Mouse (Mus musculus) CD4-positive helper T cell, adult 2 months (primary cell): ENCODE results near the gene Dgkz.
A peak's percentile ranks its signal among the peaks of the same experiment; 100 is the strongest.

Source experiments
- DNase-seq: peaks from one replicate; pipeline ENCODE4 v3.0.0-alpha.2; 2012; ENCODE audit warnings: low read depth, missing footprints, low spot score

Gene Dgkz

DNA sequence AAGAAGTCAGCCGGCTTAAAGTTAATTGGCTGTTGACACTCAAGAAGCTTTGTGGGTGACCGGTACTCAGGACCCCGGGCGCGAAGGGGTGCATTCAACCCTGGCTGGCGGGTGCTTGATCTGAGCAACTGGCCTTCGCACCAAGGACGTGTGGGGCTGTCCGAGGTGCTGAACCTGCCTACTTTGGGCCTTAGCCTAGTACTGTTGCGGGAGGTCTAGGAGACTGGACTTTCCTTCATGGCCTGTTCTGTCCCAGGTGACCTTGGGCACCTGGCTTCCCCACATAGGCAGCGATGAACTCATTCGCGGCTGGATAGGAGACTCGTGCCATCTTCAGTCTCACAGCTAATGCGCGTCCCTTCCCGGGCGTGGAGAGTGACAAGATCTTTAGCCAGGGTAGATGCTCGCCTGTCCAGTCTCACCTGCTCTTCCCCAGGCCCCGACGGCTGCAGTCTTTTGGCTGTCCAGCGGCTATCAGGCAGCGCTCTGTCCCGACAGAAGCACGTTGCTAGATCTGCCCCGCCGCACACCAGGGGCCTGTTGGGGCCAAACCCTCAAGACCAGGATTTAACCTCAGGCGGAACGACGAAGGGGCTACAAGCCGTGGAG is 54.4 kb downstream of the Dgkz start:
- peak; percentile 55 for DNase-seq

DNA sequence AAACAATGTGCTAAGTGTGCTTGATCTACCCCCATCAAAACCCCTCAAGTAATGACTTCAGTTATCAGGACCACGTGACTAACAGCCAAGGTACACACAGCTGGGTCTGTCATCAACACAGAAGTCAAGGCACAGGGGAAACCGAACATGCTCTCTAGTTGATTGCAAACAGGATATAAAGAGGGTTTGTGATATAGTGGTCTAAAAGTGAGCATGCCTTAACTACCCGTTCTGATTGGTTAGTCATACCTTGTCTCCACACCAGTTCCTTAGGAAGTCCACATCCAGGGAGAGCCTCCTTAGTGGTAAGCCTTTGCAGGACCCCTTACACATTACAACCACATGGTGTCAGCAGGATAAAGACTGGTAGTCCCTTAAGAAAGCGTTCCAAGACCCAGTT is 55.5 kb downstream of the Dgkz start:
- no peak for DNase-seq

DNA sequence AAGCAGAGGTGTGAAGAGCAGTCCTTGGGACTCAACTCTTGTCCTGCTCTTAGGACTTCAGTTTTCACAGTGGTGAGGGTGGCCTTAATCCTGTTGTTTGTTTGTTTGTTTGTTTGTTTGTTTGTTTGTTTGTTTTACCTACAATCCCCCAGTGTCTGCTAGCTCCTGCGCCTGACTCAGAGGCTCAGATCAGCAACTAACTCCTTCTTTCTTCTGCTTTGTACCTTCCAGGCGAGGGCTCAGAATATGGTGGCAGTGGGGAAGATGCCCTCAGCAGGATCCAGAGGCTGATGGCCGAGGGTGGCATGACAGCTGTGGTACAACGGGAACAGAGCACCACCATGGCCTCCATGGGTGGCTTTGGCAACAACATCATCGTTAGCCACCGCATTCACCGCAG is 58.6 kb downstream of the Dgkz start:
- no peak for DNase-seq

DNA sequence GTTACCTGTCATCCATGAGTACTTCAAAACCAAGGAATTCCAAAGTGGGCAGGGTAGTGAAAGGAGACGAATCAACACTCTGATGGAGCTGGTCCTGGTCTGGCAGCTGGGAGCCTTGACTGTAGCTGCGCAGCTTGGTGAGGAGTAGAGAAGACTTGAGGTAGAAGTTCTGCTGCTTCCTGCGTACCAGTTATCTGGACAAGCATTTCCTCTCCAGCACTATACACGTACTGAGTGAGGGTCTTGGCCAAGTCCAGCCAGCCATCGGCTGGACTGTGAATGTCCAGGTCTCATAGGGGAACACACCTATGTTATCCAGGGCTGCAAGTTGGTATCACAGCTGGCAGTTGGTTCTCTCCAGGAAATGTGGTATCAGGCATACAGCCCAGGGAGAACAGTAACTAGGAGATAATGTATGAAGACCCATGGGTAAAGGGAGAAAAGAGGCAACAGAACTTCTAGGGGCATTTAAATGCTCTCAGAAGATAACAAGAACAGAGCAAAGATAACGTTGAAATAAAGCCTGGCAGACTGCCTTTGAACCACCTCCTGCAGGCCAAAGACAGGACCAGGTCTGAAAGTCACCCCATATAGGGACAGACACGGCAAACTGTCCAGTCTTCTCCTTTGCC is 59.2 kb downstream of the Dgkz start:
- DNase-seq: no peak

DNA sequence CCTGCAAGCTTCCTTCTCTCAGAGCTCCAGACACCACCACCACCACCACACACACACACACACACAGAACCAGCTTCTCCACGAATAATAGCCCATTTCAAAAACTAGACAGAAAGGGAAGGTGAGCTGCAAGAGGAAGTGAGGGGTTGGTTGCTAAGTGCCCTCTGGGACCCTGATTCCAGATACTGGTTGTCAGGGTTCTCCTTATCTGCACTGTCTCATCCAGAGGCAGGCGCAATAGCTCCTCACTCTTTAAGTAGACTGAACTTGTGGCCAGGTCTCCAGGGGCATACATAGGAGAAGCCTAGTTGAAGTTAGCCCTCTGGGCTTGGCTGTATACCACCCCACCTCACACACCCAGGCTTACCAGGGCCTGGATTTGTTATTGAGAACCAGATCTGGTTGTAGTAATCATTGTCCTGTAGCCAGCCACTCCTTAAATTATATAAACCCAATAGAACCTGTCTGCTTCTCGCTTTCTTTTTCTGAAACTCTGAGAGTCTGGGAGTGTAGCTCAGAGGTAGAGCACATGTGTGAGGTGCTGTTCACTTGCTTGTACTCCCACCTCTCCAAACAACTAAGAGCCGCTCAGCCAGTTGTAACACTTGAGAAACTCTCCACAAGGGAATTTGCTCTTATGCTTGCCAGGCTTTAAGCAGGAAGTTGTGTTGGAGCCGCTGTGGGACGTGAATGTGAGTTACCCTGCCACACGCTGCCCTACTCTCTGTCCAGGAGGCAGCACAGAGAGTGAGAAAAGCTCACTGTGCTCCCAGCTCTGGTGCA is 62.1 kb downstream of the Dgkz start:
- no peak for DNase-seq

DNA sequence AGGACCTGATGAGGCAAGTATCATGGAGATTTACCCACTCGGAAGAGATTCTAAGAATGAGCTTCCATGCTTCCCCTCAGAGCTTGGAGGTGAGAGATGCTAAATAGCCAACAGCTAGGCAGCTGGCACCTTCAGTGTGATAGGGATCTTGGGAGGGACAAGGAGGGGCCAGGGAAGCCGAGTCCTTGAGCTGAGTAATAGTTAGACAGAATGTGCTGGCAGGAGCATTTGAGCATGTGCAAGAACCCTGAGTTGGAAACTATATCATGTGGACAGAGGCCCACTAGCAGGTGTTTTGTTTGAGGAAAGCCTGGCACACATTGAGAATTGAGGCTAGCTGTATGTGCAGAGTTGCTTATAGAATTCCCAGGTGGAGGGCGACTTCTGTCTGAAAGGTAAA is 63.0 kb downstream of the Dgkz start:
- DNase-seq: no peak

DNA sequence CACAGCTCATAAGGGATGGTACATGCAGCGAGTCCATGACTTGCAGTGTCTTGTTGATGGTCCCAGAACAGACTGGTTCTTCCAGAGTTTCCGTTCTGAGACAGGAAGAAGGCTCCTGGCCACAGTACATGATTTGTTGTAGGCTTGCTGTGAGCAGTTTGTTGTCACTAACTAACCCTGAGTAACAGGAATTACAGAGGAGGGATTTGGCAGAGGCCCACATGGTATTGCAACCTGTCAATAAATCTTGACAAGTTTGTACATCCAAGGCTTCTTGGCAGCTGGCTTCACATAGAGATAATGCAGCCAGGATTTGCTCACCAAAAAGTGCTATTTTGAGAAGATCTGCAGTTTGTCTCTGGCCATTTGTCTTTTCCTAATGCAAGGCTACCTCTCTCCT is 69.5 kb downstream of the Dgkz start:
- no peak for DNase-seq

DNA sequence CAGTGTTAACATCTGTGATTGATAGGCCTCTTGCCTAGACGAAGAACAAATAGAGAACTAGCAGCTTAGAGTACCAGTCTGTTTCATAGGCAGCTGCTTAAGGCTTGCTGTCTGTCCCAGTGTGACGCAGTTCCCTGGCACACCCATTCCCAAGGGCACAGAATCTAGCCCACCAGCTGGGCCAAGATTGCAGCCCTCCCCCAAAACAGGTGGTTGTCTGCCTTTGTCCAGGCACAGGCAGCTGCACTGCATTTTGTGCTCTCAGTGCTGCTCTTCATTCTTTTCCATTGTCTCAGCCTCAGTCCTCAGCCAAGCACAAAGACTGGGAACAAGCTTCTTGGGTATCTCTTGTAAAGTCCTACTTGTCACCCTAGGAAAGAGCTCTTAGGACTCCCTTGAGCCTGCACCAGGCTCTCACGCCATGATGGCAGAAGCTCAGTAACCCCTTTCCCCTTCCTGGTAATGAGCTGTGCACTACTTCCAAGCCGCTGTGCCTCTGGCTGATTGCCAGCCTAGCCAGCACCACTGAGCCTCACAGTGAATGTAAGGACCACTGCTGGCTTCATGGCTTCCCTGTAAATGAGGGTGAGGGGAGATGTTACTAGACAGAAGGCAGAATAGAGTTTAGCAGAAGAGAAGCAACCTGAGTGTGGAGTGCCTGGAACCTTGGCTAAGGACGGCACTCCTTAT is 70.9 kb downstream of the Dgkz start:
- DNase-seq: no peak

DNA sequence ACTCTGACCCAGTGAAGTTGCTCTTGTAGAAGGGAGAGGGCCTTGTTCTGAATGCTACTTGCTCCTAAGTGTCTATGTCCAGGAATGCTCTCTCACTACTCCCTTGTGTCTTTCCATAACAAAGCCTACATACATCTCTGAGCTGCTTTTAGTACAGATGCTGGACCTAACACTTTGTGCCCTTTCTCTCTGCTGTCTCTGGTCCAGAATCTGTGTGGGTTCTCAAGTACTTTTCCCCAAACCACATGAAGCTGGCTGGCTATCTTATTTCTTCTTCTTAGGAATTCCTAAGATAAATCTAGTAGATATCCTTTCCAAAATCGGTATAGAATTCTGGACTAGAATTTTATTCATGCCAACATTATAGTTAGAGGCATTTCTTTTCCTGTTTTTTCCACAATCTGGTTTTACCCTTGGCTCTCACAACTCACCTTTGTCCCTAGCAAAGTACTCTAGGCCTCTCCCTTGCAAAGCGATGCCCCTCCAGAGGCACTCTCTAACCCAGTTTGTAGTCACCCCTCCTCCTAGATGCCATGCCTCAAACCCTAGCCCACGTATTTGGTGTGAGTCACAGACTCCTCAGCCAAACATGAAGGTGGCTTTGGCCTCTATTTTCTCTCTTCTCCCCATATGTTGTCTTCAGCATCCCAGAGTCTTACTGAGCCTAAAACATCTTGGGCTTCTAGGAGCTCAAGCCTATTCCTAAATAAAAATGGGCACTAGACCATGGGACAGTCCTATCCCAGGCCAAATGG is 72.3 kb downstream of the Dgkz start:
- DNase-seq: no peak

DNA sequence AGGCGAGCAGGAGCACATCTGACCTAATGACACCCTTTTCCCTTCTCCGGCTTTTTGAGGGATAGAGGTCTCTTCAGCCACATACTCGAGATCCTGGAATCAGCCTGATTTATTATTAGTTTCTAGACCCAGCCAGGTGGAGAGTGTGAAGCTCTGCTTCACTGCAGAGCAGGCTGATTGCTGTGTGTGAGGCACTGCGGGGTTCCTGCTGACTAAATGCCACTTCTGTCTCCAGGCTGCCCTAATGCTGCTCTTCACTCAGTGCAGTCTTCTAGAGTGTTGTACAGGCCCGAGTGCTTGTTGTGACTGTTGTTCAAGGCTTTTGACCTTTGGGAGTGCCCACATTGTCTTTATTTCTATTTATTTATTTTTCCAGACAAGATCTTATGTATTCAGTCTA is 73.3 kb downstream of the Dgkz start:
- no peak for DNase-seq

DNA sequence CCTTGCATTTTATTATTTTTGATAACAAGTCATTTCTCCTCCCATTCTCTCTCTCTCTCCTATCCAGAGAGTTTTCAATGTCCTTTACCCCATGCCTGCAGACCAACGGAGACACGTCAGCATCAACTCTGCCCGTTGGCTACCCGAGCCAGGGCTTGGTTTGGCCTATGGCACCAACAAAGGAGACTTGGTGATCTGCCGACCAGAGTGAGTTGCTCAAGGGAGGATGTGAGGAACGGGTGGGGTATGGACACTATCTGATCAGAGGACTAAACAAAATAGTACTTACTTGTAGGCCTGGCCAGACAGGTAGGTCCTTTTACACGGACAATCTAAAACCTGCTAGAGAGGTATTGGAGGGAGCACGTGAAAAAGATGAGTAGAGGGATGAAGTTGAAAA is 75.2 kb downstream of the Dgkz start:
- DNase-seq: no peak

DNA sequence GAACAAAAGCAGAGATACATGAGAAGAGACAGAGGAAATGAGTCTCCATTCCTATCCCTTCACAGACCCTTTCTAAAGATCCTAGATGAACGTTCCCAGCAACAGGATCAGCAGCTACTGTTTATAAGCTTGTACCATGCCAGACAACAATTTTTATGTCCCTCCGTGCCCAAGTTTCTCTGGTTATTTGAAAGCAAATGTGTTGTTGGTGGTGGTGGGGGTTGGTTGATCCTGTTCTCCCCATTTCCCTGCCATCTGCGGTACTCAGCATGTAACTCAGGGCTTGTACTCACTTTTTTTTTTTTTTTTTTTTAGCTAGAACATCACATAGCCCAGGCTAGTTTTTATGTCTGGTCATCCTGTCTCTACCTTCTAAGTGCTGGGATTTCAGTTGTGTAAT is 76.5 kb downstream of the Dgkz start:
- DNase-seq: no peak

DNA sequence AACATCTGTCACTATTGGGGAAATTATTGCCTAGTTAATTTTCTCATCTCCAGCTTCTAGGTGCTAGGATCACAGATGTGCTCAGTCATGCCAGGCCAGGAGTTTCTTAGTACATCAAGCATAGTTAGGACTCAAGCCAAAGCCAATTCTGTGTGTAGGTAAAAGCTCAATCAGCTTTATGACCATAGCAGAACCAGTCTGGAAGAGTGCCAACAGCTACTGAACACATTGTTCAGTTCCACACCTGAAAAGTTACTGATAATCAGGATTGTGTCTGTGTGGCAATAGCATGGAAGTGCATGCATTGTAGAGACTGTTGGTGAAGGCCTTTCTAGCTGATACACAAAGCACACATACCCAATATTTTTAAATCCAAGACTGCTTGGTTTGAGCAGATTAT is 77.7 kb downstream of the Dgkz start:
- no peak for DNase-seq

DNA sequence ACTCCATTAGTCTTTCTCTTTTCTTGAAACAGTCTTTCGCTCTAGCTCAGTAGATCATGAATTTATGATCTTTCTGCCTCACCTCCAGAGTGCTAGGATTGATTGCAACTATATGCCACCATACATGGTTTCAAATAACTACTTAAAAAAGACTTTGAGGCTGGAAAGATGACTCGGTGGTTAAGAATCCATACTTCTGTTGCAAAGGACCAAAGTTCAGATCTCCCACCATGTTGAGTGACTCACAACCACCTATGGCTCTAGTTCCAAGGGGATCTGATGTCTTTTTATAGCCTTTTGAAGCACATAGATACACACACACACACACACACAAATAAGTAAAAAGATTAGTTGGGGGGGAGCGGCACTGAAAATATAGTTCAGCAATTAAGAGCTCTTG is 80.3 kb downstream of the Dgkz start:
- DNase-seq: no peak

DNA sequence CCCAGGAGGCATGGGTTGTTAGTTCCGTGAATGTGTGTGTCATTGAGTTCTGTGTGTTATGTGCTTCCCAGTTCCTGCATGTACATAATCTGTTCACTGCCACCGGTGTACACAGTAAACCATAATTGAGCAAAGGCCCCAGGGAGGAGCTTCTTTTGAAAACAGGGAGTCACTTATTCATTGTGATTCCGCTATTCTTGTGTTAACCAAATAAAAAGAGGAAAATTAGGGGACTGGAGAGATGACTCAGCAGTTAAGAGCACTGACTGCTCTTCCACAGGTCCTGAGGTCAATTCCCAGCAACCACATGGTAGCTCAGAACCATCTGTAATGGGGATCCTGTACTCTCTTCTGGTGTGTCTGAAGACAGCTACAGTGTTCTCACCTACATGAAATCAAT is 80.9 kb downstream of the Dgkz start:
- DNase-seq: no peak

DNA sequence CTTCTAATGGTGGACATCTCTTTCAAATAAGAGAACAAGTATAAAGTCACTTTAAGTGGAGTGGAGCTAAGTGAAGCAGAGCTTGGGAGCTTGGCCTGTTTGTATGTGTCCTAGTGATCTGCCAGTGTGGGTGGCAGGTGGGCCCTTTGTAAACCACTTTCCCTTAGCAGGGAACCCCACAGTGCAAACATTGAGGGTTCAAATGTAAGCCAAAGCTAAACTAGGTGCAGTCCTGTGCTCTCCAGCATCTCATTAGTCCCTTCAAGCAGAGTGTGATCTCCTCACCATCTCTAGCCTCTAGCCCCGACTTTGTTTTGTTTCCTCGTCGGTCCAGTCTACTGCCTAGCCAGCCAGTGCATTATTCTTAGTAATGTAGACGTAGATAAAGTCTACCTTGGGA is 91.0 kb downstream of the Dgkz start:
- DNase-seq: no peak

DNA sequence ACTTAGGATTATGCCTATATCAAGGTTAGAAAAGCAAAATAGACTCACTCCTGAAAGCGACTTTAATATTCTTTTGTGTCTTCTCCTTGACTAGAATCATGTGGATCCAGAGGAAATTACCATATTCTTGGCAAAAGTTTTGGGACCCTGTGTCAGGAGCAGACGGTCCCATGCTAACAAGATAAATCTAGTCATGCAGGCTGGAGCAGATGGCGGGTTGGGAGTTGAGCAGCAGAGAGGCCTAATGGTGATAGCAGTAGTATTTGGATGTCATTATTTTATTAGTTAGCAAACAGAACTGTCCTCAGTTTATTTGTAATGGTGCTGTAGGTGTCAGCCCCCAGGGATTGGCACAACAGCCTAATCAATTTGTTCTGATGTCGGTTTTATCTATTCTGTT is 91.7 kb downstream of the Dgkz start:
- no peak for DNase-seq
